Mouse (Mus musculus): Measurements from ENCODE around the gene Dok3. TPM values are rescaled to one million over a fixed set of nuclear protein-coding genes. Genes with fewer than 3 reads are reported as not detected.

Gene Dok3
- total and polyA plus RNA-seq, 3 experiments, result 1.6 to 4.3 TPM; not detected in 1

DNA sequence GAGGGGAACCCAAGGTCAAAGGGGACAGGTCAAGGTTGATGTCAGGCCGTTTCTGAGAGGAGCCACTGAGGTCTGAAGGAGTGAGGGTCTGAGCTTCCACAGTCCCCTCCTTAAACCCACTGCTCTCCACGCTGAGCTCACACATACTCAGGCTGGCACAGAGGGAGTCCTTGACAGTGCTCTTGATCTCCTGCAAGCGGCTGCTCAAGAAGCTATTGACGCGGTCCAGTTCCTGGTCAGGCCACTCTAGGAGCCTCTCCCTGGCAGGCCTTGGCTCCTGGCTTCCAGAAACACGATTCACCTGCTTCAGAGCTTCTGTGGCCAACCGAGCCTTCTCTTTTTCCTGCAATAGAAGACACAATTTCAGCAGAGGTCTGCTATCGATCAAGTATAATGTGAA, 14.4 kb upstream of the Dok3 start:
- Histone ChIP-seq H3K9me3 (replicated peaks; ENCODE audit: insufficient read depth, low read length) (no peaks in the 10 kb centered on the region), H3K36me3 (ENCODE audit: control insufficient read depth in 1 of 2, insufficient read depth in 2 of 2, low read length in 2 of 2) (peaks cover 0 to 2% of the 10 kb centered on the region in 2 experiments; a peak in 1 of 4 replicates), H3K79me2 (ENCODE audit: control insufficient read depth, insufficient read depth, low read length, poor library complexity) (no peaks in the 10 kb centered on the region), H3K4me3 (ENCODE audit: control insufficient read depth in 1 of 2, insufficient read depth in 1 of 2, low read depth in 2 of 2, low read length in 2 of 2) (no peak overlapping the region), H3K27ac (ENCODE audit: control insufficient read depth, low read depth, low read length) (no peak overlapping the region), H3K27me3 (ENCODE audit: control insufficient read depth in 1 of 2, insufficient read depth in 2 of 2, low read length in 2 of 2) (no peaks in the 10 kb centered on the region), H3K4me1 (ENCODE audit: control insufficient read depth in 1 of 2, insufficient read depth in 2 of 2, low read length in 2 of 2) (no peaks in the 10 kb centered on the region), H3K9ac (ENCODE audit: control insufficient read depth, low read depth, low read length, poor library complexity, severe bottlenecking) (no peak overlapping the region)
- TF ChIP-seq SIN3A (IDR thresholded peaks at IDR 0.05; ENCODE audit: low read length), result no peak
- no peak for TF ChIP-seq ELF1 (IDR thresholded peaks at IDR 0.05; ENCODE audit: low read depth, low read length)
- no peak for TF ChIP-seq MEF2A (IDR thresholded peaks at IDR 0.05; ENCODE audit: extremely low read depth, insufficient replicate concordance, low read depth, low read length, poor library complexity, severe bottlenecking)
- no peak for TF ChIP-seq HCFC1 (IDR thresholded peaks at IDR 0.05; ENCODE audit: low read depth, low read length)
- no peak for TF ChIP-seq ETS1 (IDR thresholded peaks at IDR 0.05; ENCODE audit: low read depth, low read length)
- no peak for TF ChIP-seq GABPA (IDR thresholded peaks at IDR 0.05; ENCODE audit: low read depth, low read length)
- TF ChIP-seq JUND (IDR thresholded peaks at IDR 0.05; ENCODE audit: low read depth, low read length), result no peak
- no peak for TF ChIP-seq CHD2 (IDR thresholded peaks at IDR 0.05; ENCODE audit: low read length)
- TF ChIP-seq MAX (IDR thresholded peaks at IDR 0.05; ENCODE audit: low read length), result no peak
- TF ChIP-seq MYC (IDR thresholded peaks at IDR 0.05; ENCODE audit: low read depth, low read length), result no peak
- no peak for DNase-seq (ENCODE audit: low read depth, low spot score)

DNA sequence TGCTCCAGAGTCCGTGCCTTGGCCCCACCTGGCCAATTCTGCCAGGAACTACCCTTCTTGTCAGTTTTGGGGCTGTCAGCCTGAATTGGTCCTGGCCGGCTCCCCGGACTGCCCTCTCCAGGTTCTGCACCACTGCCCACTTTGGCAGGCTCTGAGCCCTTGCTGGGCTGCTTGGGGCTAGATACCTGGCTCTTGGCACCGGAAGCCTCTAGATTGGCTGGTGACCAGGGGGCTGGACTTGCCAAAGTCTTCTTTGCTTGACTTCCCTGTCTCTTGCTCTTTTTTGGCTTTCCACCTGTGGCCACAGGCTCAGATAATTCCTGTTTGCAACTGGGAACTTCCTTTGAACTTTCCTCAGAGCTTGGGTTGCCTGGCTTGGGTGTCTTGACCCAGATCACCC, 13.8 kb upstream of the Dok3 start:
- no peak for DNase-seq (ENCODE audit: low read depth, low spot score)
- no peaks in the 10 kb centered on the region for H3K79me2 ChIP-seq (ENCODE audit: control insufficient read depth, insufficient read depth, low read length, poor library complexity)
- no peaks in the 10 kb centered on the region for H3K9me3 ChIP-seq (replicated peaks; ENCODE audit: insufficient read depth, low read length)
- no peaks in the 10 kb centered on the region for H3K4me1 ChIP-seq (ENCODE audit: control insufficient read depth in 1 of 2, insufficient read depth in 2 of 2, low read length in 2 of 2)
- no peak for TF ChIP-seq POLR2AphosphoS5 (IDR thresholded peaks at IDR 0.05; ENCODE audit: borderline replicate concordance, low read depth, low read length)
- TF ChIP-seq GABPA (IDR thresholded peaks at IDR 0.05; ENCODE audit: low read depth, low read length), result no peak
- TF ChIP-seq USF2 (IDR thresholded peaks at IDR 0.05; ENCODE audit: borderline replicate concordance in 1 of 2, insufficient read depth in 1 of 2, low read depth in 1 of 2, low read length in 2 of 2), result no peak
- TF ChIP-seq JUND (IDR thresholded peaks at IDR 0.05; ENCODE audit: low read depth, low read length), result no peak
- TF ChIP-seq SMC3 (IDR thresholded peaks at IDR 0.05; ENCODE audit: low read depth, low read length), result no peak
- no peak for TF ChIP-seq USF1 (IDR thresholded peaks at IDR 0.05; ENCODE audit: low read depth, low read length)
- H3K9ac ChIP-seq (ENCODE audit: control insufficient read depth, low read depth, low read length, poor library complexity, severe bottlenecking), result no peak overlapping the region
- no peaks in the 10 kb centered on the region for H3K27me3 ChIP-seq (ENCODE audit: control insufficient read depth in 1 of 2, insufficient read depth in 2 of 2, low read length in 2 of 2)
- no peak overlapping the region for H3K27ac ChIP-seq (ENCODE audit: control insufficient read depth, low read depth, low read length)
- no peak overlapping the region for H3K4me3 ChIP-seq (ENCODE audit: control insufficient read depth in 1 of 2, insufficient read depth in 1 of 2, low read depth in 2 of 2, low read length in 2 of 2)
- H3K36me3 ChIP-seq (ENCODE audit: control insufficient read depth in 1 of 2, insufficient read depth in 2 of 2, low read length in 2 of 2), result peaks cover 0 to 2% of the 10 kb centered on the region in 2 experiments; a peak in 1 of 4 replicates

DNA sequence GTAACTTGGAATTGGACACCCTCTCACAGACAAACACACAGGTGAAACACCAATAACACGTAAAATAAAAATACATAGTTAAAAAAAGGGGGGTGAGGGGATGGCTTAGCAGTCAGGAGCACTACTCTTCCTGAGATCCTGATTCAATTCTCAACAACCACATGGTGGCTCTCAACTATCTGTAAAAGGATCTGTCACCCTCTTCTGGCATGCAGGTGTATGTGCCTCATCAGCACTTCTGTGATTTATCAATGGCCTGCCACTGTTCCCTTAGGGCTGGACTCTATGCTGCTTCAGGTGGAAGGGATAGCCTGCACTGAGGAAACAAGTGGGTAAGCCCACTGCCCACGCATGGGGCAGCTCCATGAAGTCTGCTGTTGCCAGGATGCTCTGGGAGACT, 11.8 kb upstream of the Dok3 start:
- Histone ChIP-seq H3K79me2 (ENCODE audit: control insufficient read depth, insufficient read depth, low read length, poor library complexity) (peaks cover 3% of the 10 kb centered on the region; the same call in 1 of the 2 replicates), H3K27ac (ENCODE audit: control insufficient read depth, low read depth, low read length) (no peak overlapping the region), H3K4me1 (ENCODE audit: control insufficient read depth in 1 of 2, insufficient read depth in 2 of 2, low read length in 2 of 2) (no peaks in the 10 kb centered on the region), H3K36me3 (ENCODE audit: control insufficient read depth in 1 of 2, insufficient read depth in 2 of 2, low read length in 2 of 2) (peaks cover 0 to 2% of the 10 kb centered on the region in 2 experiments; a peak in 1 of 4 replicates), H3K4me3 (ENCODE audit: control insufficient read depth in 1 of 2, insufficient read depth in 1 of 2, low read depth in 2 of 2, low read length in 2 of 2) (no peak overlapping the region), H3K27me3 (ENCODE audit: control insufficient read depth in 1 of 2, insufficient read depth in 2 of 2, low read length in 2 of 2) (no peaks in the 10 kb centered on the region), H3K9ac (ENCODE audit: control insufficient read depth, low read depth, low read length, poor library complexity, severe bottlenecking) (no peak overlapping the region), H3K9me3 (replicated peaks; ENCODE audit: insufficient read depth, low read length) (no peaks in the 10 kb centered on the region)
- DNase-seq (ENCODE audit: low read depth, low spot score), result no peak
- TF ChIP-seq ZC3H11A (IDR thresholded peaks at IDR 0.05; ENCODE audit: low read depth, low read length) (no peak), TBP (IDR thresholded peaks at IDR 0.05; ENCODE audit: low read depth, low read length) (no peak), HCFC1 (IDR thresholded peaks at IDR 0.05; ENCODE audit: low read depth, low read length) (no peak), USF1 (IDR thresholded peaks at IDR 0.05; ENCODE audit: low read depth, low read length) (no peak), ZNF384 (IDR thresholded peaks at IDR 0.05; ENCODE audit: low read depth, low read length) (no peak), GATA1 (IDR thresholded peaks at IDR 0.05; ENCODE audit: low read depth, low read length) (no peak), RAD21 (IDR thresholded peaks at IDR 0.05; ENCODE audit: low read depth, low read length) (no peak), SIN3A (IDR thresholded peaks at IDR 0.05; ENCODE audit: low read length) (no peak), BHLHE40 (IDR thresholded peaks at IDR 0.05; ENCODE audit: borderline replicate concordance, low read depth, low read length) (no peak), MAZ (IDR thresholded peaks at IDR 0.05; ENCODE audit: low read depth, low read length) (no peak), MXI1 (IDR thresholded peaks at IDR 0.05; ENCODE audit: low read depth, low read length) (no peak), JUND (IDR thresholded peaks at IDR 0.05; ENCODE audit: low read depth, low read length) (no peak), NRF1 (IDR thresholded peaks at IDR 0.05; ENCODE audit: insufficient read depth, low read depth, low read length, poor library complexity, severe bottlenecking) (no peak), E2F4 (IDR thresholded peaks at IDR 0.05; ENCODE audit: borderline replicate concordance, low read depth, low read length) (no peak), ELF1 (IDR thresholded peaks at IDR 0.05; ENCODE audit: low read depth, low read length) (no peak), KAT2A (conservative IDR thresholded peaks at IDR 0.05; ENCODE audit: low read depth, low read length) (no peak)

All from MEL (cell line).